Mouse (Mus musculus) cerebellum, adult 18-20 months (tissue): ENCODE measurements around the gene Synj1.

Source experiments
- DNase-seq, 2 experiments: peaks; one replicate each; pipeline ENCODE4 v3.0.0; 2021

Synj1 gene

DNA sequence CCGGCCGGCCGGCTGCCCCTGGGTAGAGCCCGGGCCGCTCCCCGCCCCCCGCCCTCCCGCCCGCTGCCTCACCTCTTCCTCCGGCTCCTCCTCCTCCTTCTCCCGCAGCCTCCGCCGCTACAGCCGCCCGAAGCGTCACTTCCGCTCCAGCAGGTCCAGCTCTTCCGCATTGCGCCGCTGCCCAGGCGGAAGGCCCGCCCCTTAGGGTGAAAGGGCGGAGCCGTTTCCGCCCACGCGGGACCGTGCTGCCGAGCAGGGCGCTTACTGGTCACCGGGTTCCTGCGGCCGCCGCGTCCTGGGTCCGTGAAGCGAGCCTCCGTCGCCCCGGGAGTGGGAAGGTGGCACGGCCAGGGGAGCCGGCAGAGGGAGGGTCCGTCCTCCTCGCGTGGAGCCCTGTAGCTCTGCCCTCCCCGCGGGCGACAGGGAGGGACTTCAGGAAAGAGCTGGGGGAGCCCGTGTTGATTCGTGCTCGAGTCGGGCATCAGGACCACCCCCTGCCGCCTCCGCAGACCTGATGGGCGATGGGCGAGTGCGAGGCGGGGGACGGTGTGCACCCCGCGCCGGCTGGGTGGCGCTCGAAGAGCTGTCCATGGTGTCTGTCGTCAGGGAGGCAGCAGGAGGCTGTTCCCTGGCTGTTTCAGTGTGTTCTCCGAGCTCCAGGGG lies at the start of gene Synj1:
Gene Synj1 (minus strand): TSS at position 288 of the 663 bp plus-strand sequence.
- DNase-seq, result peak; percentile 94 to 95

DNA sequence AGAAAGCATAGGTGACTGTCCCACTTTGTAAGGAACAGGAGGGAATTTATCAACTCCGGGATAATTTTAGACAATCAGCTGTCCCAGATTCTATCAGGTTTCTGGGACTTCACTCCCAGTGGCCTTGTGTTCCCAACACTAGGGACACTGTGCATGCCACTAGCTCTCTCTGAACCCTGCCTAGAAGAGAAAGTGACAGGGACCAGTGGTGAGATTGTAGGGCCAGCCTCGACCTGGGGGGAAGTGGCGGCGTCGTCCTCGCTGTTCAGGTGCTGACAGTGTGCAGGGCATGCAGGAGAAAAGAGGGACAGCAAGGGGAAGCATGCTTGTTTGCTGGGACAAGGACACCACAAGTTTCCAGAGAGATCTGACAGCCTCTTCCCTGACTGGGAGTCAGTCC lies 46.6 kb upstream of the Synj1 start:
- no peak for DNase-seq

DNA sequence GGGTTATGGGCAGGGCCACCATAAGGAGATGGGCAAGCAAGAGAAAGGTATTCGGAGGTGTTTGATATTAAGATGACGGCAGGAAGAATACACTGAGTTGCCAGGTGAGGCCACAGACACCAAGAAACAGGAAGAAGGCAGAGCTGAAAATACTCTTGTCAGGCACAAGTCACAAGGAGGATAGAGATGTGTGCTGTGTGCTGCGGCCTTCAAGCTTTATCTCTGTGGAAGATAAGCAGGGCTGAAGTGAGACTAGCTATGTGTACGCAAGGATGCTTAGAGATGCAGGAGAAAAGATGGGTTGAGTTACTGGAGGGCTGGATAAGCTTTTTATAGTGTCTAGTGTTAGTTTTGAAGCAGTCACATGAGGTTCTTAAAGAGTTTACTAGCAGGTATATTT lies 46.2 kb upstream of the Synj1 start:
- DNase-seq, result no peak

DNA sequence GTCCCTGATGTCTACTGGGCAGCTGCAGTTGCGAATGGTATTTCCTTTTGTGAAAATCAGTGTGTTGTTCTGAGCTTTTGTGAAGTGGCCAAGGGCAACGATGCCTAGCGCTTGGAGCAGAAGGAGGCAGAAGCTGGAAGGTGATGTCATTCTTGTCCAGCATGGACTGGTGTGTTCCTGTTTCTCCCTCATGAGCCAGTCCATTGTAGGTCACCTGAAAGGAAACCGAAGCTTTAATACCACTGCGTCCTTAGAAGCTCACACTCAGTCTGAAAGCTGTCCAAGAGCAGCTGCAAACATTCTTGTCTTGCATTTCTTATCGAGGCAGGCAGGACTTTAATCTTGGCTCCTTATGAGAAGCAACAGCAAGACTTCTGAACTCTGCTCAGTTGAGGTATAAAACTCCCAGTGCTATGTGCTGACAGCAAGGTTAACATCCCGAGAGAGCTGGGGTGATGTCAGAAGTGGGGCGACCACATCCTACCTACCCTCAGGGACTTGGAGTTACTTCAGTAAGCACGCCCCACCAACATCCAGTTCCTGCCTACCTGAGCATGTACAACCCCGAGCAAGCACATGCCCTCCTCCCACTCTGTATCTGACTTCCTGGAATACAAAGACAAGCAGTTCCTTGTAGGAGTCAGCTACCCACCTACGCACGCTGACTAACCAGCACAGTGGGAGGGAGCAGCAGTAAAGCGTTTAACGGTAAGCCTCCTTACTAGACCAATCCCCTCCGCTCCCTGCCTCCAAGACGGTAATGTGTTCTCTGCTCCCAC lies 45.1 kb upstream of the Synj1 start:
- DNase-seq, result no peak

DNA sequence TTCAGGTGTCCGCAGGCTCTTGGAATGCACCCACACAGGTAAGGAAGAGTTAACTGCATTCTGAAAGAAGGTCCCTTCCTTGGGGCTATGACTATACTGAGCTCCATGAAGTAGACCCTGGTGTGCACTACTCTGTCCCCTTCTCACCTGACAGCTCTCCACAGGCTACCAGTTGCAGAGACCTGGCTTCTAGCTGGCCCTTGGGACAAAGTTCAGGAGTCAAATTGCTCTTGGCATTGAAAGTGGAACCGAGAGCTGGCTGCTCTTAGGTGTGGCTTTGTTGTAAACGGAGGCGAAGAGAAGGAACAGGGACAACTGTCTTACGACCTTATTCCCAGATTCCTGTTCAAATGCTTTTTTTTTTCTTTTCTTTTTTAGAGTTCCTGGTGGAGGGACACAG lies 44.0 kb upstream of the Synj1 start:
- no peak for DNase-seq

DNA sequence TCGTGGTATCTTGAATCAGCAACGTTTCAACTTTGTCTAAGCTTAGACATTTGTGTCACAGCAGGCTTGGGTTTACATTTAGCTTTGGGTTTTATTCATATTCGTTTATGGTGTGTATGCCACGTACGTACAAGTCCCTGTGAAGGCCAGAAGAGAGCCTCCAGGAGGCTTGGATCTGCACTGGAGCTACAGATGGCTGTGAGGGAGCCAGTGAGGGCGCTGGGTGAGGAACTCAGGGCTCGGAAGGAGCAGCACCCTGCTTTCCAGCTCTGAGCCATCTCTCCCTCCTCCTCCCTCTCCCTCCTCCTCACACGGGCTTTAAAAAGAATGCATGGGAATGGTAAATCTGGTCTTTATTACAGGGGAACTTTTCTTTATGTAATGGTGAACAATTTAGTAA lies 42.5 kb upstream of the Synj1 start:
- peak; percentile 20 to 32 for DNase-seq

DNA sequence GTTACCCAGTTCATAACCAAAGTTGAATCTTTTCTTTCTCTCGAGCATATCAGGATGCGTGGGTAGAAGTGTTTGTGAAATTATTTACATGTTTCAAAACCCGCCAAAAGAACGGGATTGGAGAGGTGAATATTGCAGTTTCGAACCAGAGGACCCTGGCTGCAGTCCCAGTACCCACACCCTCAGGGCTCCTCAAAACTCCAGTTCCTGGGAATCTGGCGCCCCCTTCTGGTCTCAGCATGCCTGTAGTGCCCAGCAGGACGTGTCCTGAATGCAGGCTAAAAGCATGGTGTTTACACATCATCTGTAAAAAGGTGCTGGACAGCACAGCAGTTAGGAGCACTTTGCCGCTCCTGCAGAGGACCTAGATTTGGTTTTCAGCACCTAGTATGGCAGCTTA lies 34.4 kb upstream of the Synj1 start:
- DNase-seq, result peak; percentile 55 to 63

DNA sequence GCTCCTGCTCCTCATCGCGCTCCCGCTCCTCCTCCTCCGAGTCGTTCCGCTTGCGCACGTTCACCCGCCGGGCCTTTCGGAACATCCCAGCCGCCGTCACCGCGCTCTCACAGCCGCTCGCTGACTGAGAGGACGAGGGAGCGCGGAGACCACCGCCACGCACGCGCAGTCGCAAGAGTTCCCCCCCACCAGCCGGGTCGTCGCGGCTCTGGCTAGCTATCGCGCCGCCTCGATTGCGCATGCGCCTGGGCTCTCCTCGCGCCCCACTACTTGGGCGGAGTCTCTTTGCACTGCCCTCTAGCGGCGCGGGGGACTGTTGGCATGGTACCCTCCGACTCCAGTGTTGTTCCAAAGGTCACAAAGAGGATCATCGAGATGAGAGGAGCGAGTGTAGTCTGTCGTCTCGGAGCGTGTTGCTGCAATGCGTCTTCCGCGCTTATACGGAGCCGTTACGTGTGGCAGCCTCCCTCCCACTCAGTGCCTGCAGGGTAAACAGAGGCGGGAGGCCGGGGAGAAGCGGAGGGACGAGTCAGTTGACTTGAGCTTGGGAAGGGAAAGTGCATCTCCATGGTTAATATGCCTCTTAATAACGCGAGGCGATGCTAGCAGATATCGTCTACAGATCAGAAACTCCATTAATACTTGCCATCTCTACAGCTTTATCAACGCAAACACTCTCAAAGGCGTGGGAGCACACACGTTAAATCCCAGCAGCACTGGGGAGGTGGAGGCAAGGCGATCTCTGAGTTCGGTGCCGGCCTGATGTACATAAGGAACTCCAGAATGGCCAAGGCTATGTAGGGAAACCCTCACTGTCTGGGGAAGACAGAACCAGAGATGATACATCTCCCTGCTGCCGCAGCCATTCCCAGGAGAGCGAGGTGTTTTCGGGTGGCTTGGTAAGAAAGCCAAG lies 33.4 kb upstream of the Synj1 start, which contains the start of gene Paxbp1:
Gene Paxbp1 (minus strand): TSS at position 274 of the 913 bp plus-strand sequence.
- DNase-seq, result peak; percentile 98 to 100

DNA sequence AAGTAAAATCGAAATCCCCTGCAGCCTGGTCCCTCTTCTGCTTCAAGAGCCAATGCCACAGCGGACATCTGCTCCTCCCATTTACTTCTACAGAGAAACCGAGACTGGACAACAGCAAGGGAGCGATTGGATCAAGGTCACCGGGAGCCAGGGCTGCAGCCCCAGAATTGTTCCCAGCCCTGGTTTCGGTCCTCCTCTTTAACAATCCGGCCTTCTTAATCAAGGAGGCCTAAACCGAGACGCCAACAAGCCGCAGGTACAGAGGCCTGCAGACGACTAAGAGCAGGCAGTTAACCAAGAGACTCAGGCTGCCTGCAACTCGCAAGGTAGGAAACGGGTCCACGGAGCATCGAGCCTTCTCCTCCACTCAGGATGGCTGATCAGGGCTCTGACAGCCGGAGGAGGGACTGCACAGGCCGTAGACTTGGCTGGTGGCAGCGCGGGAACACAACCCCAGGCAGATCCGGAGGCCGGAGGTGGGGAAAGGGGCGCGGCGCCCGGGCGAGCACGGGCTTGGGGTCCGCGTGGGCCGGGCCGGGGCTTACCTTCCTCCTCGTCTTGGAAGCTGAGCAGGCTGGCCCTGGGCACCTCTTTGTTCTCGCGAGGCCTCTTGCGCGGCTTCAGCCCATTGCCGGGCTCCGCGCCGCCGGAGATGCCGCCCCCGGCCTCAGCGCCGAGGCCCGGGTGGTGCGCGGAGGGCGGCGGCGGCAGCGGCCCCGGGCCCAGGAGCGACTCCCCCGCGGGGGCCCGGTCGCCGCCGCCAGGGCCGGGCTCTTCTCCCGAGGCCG lies 32.5 kb upstream of the Synj1 start:
- peak; percentile 43 to 59 for DNase-seq

DNA sequence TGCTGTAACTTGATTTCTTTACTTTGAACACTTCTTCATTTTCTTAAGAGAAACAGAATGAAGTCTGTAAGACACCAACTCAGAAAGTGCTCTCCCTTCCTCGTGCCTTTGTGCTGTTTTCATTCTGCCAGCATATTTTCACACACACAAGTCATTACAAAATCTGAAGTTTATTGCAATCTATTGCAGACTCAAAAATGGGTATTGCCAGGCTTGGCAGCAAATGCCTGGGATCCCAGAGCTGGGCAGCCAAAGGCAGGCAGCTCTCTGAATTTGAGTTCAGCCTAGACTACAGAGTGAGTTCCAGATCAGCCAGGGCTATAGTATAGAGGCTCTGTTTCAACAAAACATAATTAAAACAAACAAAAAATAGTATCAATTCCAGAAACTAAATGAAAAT lies 31.5 kb upstream of the Synj1 start:
- no peak for DNase-seq

DNA sequence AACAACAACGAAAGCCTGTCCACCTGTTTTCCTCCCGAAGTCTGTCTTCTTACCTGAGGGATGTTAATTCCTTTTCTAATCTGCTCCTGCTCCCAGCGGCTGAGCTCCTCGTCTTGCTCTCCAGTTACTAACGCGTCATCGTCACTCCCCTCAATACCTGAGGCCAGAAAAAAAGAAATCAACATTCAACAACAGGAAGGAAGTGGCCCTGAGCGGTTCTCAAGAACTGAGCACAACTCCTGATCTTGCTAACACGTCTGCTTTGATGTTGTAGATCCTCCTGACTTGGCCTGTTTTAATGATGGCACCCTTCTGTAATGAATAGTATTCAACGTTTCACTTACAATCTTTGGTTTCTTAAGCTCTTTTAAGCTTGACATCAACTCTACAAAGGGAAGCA lies 24.8 kb upstream of the Synj1 start:
- DNase-seq, result no peak

DNA sequence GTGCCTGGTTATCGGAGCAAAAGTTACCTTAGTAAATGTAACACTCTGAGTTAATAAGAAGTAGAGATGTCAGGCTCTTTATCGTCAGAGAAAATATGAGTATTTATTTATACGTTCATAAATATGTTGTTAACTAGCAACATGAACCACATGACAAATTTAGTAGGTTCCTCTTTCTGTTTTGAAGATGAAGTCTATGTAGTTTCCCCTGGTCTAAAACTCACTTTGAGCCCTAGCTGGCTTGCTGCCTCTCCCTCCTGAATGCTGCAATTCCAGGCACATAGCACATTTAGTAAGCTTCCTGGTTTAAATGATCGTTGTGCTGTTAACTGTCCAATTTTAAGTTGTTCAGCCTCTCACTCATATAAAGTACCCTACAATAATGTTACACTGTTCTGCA lies 19.6 kb upstream of the Synj1 start:
- DNase-seq, result no peak

DNA sequence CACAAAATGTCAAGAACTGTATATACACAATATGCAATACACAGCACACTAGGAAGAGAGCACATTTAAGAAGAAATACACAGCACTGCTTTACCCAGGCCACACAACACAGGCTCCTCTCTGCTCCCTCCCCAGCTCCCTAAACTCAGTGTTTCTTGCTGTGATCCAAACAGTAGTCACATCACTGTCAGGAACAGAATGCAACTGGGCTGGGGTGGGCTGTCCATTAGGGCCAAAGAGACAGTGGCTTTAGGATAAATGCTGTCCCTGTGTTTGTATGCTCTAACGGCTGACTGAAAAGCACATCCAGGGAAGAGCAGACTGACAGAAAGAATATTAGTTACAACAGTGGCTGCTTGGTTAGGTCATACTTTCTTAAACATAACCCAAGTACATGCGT lies 18.8 kb upstream of the Synj1 start:
- no peak for DNase-seq

DNA sequence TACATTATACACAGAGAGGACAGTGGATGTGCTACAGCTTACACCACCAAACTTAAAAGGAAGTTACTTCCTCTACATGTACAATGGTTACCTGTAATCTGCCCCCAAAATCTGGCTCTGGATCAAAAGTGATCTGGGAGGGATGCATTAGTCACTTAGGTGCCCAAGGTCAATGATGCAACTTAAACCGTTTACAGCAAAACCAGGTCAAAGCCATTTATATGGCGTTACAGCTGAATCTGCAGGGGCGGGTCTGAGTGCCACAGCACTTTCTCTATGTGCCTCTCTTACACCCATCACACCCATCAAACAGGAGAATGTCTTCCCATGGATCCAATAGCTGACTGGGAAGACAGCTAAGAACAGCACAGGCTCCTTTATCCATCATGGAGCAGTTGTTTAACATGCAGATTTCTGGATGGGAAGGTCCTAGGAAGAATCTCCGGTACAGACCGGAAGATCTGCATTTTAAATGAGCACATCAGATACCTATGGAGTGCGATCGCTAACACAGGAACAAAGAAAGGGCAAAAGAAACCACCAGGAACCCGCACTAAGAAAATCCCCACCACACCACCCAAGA lies 18.1 kb upstream of the Synj1 start:
- no peak for DNase-seq

DNA sequence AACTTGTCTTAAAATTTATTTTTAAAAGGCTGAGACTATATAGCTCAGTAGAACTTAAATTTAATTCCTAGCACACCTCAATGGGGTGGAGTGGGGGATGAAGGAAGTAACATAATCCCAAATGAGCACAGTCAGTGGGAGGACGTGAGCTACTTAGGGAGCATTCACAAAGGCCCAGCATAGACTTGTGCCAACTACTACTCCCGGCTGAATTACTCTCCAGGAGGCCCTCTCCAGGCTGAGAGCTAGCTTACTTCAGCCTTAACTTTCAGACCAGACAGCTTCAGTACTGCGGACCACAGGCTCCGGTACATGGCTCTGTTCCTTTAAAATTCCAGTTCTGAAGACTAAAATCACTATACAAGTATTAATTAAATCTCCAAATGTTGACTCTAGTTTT lies 15.2 kb upstream of the Synj1 start:
- DNase-seq, result no peak

DNA sequence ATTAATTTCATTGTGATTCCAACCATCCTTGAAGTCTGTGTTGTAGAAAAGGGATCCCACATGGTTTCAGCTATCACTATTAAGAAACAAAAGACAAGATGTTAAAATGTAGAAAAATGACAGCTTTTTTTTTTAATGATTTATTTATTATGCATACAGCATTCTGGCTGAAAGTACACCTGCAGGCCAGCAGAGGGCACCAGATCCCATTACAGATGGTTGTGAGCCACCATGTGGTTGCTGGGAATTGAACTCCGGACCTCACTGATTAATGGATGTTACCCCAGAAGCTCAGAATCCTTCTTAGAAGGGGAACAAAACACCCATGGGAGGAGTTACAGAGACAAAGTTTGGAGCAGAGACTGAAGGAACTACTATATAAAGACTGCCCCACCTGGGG lies 12.3 kb upstream of the Synj1 start:
- DNase-seq, result peak in 1 of 2 experiments; percentile 27

DNA sequence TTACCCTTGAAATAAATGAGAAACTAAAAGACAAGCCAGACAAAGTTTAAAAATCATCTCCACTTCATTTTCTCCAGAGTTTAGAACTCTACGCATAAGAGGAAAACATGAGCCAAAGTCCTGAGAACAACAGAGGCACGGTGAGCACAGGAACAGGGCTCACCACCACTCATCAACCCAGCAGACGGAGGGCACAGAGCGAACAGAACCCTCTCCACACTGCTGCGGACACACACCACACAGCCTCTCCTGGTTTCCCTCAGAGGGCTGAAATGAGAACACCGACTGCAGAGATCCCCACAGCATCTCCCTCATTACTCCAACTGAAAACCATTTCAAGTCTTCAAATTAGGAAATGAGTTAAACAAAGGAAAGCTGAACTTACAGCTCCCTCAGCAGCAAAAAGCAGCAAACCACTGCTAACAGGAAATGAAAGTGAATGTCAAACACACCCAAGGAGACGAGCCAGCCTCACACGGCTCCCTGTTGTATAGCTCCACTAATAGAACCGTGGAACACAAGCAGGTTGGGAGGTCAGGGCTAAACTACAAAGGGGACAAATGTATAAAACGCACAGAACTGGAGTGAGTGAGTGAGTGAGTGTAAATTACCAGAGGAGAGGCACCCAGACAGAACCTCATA lies 9.9 kb upstream of the Synj1 start:
- DNase-seq, result no peak

DNA sequence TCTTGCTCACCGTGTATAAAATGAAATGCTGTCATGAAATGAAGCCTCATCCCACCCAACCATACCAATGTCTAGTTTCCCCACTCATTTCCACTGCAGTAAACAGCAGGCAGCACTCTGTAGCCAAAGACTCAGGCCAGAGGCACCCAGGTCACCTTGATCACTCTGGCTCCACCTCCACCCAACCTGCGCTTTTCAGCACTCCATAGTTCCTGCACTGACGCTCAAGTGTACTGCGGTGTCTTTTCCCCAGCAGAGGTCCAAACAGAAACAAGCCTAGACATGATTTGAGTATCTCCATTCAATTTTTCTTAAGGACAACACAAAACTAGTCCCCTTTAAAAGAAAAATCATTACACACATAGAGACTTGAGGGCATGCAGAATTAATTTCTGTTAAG lies 8.4 kb upstream of the Synj1 start:
- DNase-seq, result no peak

DNA sequence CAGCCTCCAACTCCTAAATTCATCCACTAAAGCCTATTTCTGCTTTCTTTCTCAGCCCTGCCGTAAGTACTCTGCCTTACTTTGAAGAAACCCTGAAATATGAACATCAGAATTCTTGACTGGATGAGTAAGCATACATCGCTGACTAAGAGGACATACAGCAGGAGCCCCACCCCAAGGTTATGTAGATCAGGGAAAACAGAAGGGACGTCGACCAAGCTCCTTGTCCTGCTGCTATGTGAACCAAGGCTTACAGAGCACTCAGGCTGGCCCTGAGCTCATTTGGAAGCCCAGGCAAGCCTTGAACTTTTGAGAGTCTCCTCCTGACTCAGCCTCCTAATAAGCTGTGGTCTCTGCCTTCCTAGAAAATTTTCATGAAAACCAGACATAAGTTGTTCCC lies 4.7 kb upstream of the Synj1 start:
- no peak for DNase-seq

DNA sequence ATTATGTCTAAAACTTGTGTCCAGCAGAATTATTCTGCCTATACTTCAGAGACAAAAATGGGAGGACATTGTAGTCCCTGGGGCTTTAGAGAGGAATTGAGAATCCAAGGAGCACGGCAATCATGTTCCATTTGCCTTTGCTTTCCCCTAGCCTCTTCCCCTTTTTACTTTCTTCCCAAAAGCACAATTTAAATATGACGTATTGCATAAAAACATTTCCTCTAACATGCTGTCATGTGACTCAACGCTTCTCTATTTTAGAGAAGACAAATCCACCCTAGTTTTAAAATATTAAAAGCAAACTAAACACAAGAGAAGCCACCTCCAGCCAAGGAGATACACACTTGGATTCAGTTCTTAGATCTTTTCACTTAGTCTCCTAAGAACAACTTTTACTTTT lies 739 bp upstream of the Synj1 start:
- DNase-seq, result no peak

DNA sequence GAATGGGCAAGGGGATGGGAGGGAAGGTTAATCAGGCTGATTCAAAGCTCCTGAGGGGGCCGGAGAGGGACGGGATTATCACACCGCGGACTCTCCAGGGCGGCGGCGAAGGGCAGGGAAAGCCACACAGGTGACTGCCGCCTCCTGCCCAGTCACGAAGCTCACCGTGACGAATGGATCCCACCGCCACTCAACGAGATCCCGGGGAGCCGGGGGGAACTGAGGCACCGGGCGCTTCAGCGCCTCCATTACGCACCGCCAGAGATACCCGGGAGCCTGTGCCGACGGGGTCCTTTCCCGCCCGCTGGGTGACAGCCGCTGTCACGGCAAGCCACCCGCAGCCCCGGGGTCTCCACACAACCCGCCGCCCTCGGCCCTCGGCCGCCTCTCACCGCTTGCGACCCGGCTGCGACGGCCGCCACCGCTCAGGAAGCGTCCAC lies 507 bp downstream of the Synj1 start:
- DNase-seq, result peak in 1 of 2 experiments; percentile 53
